In genomic region chr8:95700282-95700681, GRCm38 (mm10) we compare ENCODE assay signal across 10 mouse cellular contexts. TPM values are rescaled to one million over a fixed set of nuclear protein-coding genes. Genes with fewer than 3 reads are reported as not detected.
DNase-seq lines count a peak whose midpoint lies in the region; ATAC-seq and TF ChIP-seq lines count a peak whose summit lies in the region.
"Had no signal": no experiment of that assay in that cellular context is flagged by ENCODE, and none has a peak within 500 bp of the region (broad histone marks: within the 10 kb centered on the region; RNA-seq: fewer than 3 reads in every experiment).

No protein-coding gene starts in this region.

- H3K4me1 ChIP-seq in forebrain, embryonic 14.5 days (ENCODE audit: control insufficient read depth, insufficient read depth, low read length): peaks cover 10% of the 10 kb centered on the region; the same call in 1 of the 2 replicates
- no peaks in the 10 kb centered on the region for H3K4me1 ChIP-seq in lung, adult 2 months (ENCODE audit: control insufficient read depth, insufficient read depth, low read length)

- peak overlapping the region; percentile 49 for H3K27ac ChIP-seq in forebrain, embryonic 14.5 days (ENCODE audit: low read depth, low read length)
- H3K27ac ChIP-seq: embryonic facial prominence, embryonic 12.5 days had no signal

- WGBS in forebrain, embryonic 14.5 days: 38% methylated on average over 9 of the region's 9 CpGs
- WGBS in lung, adult 2 months: 58% methylated on average over 9 of the region's 9 CpGs

- DNase-seq in embryo, embryonic 10 days (ENCODE audit: low spot score): peak; percentile 31
- no peak for DNase-seq in embryo, embryonic 9.5 days (ENCODE audit: extremely low spot score)
- DNase-seq in forebrain, embryonic 14.5 days (ENCODE audit: low spot score): peak; percentile 89
- peak; percentile 58 to 66 for DNase-seq in layer of hippocampus, postnatal 10 days (ENCODE audit: low spot score in 2 of 2)
- peak; percentile 82 for DNase-seq in retina, postnatal 1 day
- DNase-seq in gastrocnemius, postnatal 10 days: no peak
- DNase-seq in urinary bladder, adult 2 months (ENCODE audit: low spot score): no peak
- no peak for DNase-seq in lung, adult 2 months
- DNase-seq: adrenal gland, adult 2 months had no signal

- ATAC-seq in forebrain, embryonic 14.5 days: no peak

- H3K4me3 ChIP-seq in forebrain, embryonic 14.5 days (ENCODE audit: low read depth, low read length): no peak overlapping the region
- no peak overlapping the region for H3K4me3 ChIP-seq in lung, adult 2 months (replicated peaks; ENCODE audit: extremely low read depth, low read depth, low read length)
- H3K4me3 ChIP-seq: embryonic facial prominence, embryonic 12.5 days had no signal

- TF ChIP-seq CTCF in lung, adult 2 months (IDR thresholded peaks at IDR 0.05; ENCODE audit: insufficient read depth, low read length): no peak

- 0 out of 2 replicates have a peak, but pooled peaks cover 6% of the 10 kb centered on the region for H3K27me3 ChIP-seq in forebrain, embryonic 14.5 days (replicated peaks; ENCODE audit: control insufficient read depth, insufficient read depth, low read length)

- H3K36me3 ChIP-seq in forebrain, embryonic 14.5 days (ENCODE audit: control insufficient read depth, insufficient read depth, low read length): no peaks in the 10 kb centered on the region
- H3K36me3 ChIP-seq: embryonic facial prominence, embryonic 12.5 days had no signal

- TF ChIP-seq POLR2A in lung, adult 2 months (IDR thresholded peaks at IDR 0.05; ENCODE audit: borderline replicate concordance, extremely low read depth, low read depth, low read length): no peak

- no peak overlapping the region for H3K9ac ChIP-seq in forebrain, embryonic 14.5 days (ENCODE audit: low read length)
- H3K9ac ChIP-seq: embryonic facial prominence, embryonic 12.5 days had no signal

- no peaks in the 10 kb centered on the region for H3K9me3 ChIP-seq in forebrain, embryonic 14.5 days (replicated peaks; ENCODE audit: control insufficient read depth, low read length)
- H3K9me3 ChIP-seq: embryonic facial prominence, embryonic 12.5 days had no signal

- peak overlapping the region; percentile 12; the same call in 1 of the 2 replicates for H3K4me2 ChIP-seq in forebrain, embryonic 14.5 days (ENCODE audit: low read length)
- H3K4me2 ChIP-seq: embryonic facial prominence, embryonic 12.5 days had no signal

RNA-seq across cellular contexts. Expression of gene Setd6, which starts 15.4 kb away (rescaled TPM):
- polyA plus RNA-seq in forebrain, embryonic 14.5 days (2014; fragmentation: Nextera tagmentation; extraction: Ambion mirVana): 26.0 and 26.2 TPM in 2 replicates
- total RNA-seq in layer of hippocampus, postnatal 10 days (2021): 10 to 100 TPM; 21.7 to 27.4 TPM
- 10 to 100 TPM in 1 of 2 experiments, 1 to 10 TPM in 1; 8.1 to 12.6 TPM for total RNA-seq in gastrocnemius, postnatal 10 days (2021)
- 30.1 and 31.3 TPM in 2 replicates for polyA plus RNA-seq in urinary bladder, adult 2 months (2012; rRNA removed)
- 8.9 and 13.8 TPM in 2 replicates for polyA plus RNA-seq in lung, adult 2 months (2012; rRNA removed)

RNA-seq across cellular contexts. Expression of gene Ndrg4, which starts 23.5 kb away (rescaled TPM):
- 154 and 209 TPM in 2 replicates for polyA plus RNA-seq in forebrain, embryonic 14.5 days (2014; fragmentation: Nextera tagmentation; extraction: Ambion mirVana)
- 1,000 to 10,000 TPM; 1,214 to 1,219 TPM for total RNA-seq in layer of hippocampus, postnatal 10 days (2021)
- 10 to 100 TPM in 1 of 2 experiments, 1 to 10 TPM in 1; 8.9 to 12.8 TPM for total RNA-seq in gastrocnemius, postnatal 10 days (2021)
- polyA plus RNA-seq in urinary bladder, adult 2 months (2012; rRNA removed): 55.5 and 62.5 TPM in 2 replicates
- 17.4 and 21.5 TPM in 2 replicates for polyA plus RNA-seq in lung, adult 2 months (2012; rRNA removed)

Comparison
In these comparisons a context has a peak if more than half of its experiments do, and no peak if none do; other contexts are left out.
1. DNase-seq: peak in embryo, embryonic 10 days (single experiment), forebrain, embryonic 14.5 days (single experiment), layer of hippocampus, postnatal 10 days (2 of 2) and retina, postnatal 1 day (single experiment); none in embryo, embryonic 9.5 days (single experiment), gastrocnemius, postnatal 10 days (single experiment), urinary bladder, adult 2 months (single experiment) and lung, adult 2 months (single experiment).